Mouse (Mus musculus) C2C12 (cell line): ENCODE data around the gene Gca.

Source experiments
- CEBPB ChIP-seq: IDR thresholded peaks from one replicate; pipeline ENCODE4 v1.6.1; 2011; ENCODE audit warnings: low read depth, mild to moderate bottlenecking, control low read depth, moderate library complexity
- CTCF ChIP-seq: IDR thresholded peaks from one replicate; pipeline ENCODE4 v1.5.1; 2011; ENCODE audit not compliant: control insufficient read depth, insufficient read depth, insufficient read length
- FOSL1 ChIP-seq: IDR thresholded peaks from one replicate; pipeline ENCODE4 v1.8.0; 2011; ENCODE audit warnings: mild to moderate bottlenecking, low read length; ENCODE audit not compliant: poor library complexity, insufficient read depth, severe bottlenecking
- MAX ChIP-seq: IDR thresholded peaks from one replicate; pipeline ENCODE4 v1.6.1; 2011; ENCODE audit warnings: mild to moderate bottlenecking, control low read depth
- MYOG ChIP-seq: IDR thresholded peaks from one replicate; pipeline ENCODE4 v1.6.1; 2011; ENCODE audit not compliant: control insufficient read depth, insufficient read length; ENCODE audit errors: extremely low read depth
- USF1 ChIP-seq: IDR thresholded peaks from one replicate; pipeline ENCODE4 v1.6.1; 2011; ENCODE audit warnings: low read depth, mild to moderate bottlenecking, control low read depth, moderate library complexity

GRCm38 (mm10) chr2:62664839-62665238 lies 754 bp downstream of the Gca start:
- no peak for TF ChIP-seq CTCF
- TF ChIP-seq CEBPB, result no peak
- no peak for TF ChIP-seq USF1
- no peak for TF ChIP-seq MYOG
- no peak for TF ChIP-seq MAX
- TF ChIP-seq FOSL1, result no peak
